Mouse (Mus musculus) limb, embryonic 10.5 days (tissue): ENCODE measurements at regions not wholly inside any gene's neighbourhood (a gene's known extent, or its start where the extent isn't known, plus 50 kb on each side); places are given as distances from the start of the nearest gene placed in this dataset.

Experiments
- DNase-seq: peaks from one replicate; pipeline ENCODE4 v3.0.0-alpha.2; 2017; ENCODE audit warnings: low spot score
- H3K27ac ChIP-seq: fragments of 300-500 bp; sonication (generic); 2 replicates; pipeline ENCODE4 v1.5.1; 2016; ENCODE audit warnings: mild to moderate bottlenecking
- H3K27me3 ChIP-seq: fragments of 300-500 bp; sonication (generic); 2 replicates; pipeline ENCODE4 v1.6.1; 2016; ENCODE audit warnings: low read depth, mild to moderate bottlenecking; ENCODE audit not compliant: poor library complexity, severe bottlenecking
- H3K36me3 ChIP-seq: fragments of 300-500 bp; sonication (generic); 2 replicates; pipeline ENCODE4 v1.6.1; 2016; ENCODE audit warnings: mild to moderate bottlenecking, moderate library complexity
- H3K4me1 ChIP-seq: fragments of 300-500 bp; sonication (generic); 2 replicates; pipeline ENCODE4 v1.6.1; 2016
- H3K4me3 ChIP-seq: fragments of 300-500 bp; sonication (generic); 2 replicates; pipeline ENCODE4 v1.5.1; 2016; ENCODE audit warnings: mild to moderate bottlenecking, moderate library complexity
- H3K9me3 ChIP-seq: fragments of 300-500 bp; sonication (generic); replicated peaks from 2 replicates; pipeline ENCODE4 v1.6.1; 2016; ENCODE audit warnings: mild to moderate bottlenecking
- WGBS: fragments of 180-500 bp; shearing (Covaris S2); methylation state at CpG from one replicate; pipeline ENCODE4 v1.1.7; 2016; 5-methylcytosine and 5-hydroxymethylcytosine counted together

DNA sequence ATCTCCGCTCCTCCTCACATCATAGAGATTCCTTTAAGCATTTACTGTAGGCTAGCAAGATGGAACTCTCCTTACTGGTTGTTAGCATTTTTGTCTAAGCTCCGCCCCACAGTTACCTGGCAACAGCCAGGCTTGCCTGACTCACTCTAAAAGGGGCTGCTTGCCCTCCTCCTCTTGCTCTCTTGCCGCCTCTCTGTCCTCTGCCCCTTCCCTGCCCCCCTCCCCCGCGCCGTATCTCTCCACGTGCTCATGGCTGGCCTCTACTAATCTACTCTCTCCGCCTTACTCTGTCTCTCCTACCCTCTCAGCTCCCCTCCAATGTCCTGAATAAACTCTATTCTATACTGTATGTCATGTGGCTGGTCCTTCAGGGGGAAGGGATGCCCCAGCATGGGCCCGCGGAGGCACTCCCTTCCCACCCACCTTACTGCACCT lies 59.9 kb upstream of the Zfp644 start:
- Histone ChIP-seq H3K4me1 (peaks cover 19% of the 10 kb centered on the region), H3K27ac (peak overlapping the region; percentile 59; the same call in 1 of the 2 replicates), H3K9me3 (no peaks in the 10 kb centered on the region), H3K36me3 (no peaks in the 10 kb centered on the region), H3K4me3 (peak overlapping the region; percentile 46), H3K27me3 (peaks cover 37% of the 10 kb centered on the region)
- WGBS, result 4% methylated on average over 10 of the region's 10 CpGs
- peak; percentile 62 for DNase-seq

DNA sequence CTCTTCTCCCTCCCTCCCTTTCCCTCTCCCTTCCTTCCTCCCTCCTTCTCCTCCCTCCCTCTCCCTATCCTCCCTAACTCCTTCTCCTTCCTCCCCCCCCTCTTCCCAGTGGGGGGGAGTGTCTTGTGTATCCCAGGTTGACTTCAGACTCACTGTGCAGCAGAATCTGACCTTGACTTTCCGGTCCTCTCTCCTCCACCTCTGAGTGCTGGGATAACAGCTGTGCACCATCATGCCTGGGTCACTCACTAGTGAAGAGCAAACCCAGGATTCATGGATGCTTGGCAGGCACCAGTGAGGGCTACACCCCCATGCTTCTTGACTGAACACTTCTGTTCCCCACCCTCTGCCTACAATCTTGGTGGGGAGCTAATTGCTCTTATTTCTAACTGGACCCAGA lies 56.2 kb upstream of the Zfp644 start:
- Histone ChIP-seq H3K36me3 (no peaks in the 10 kb centered on the region), H3K4me3 (no peak overlapping the region), H3K27ac (no peak overlapping the region), H3K27me3 (peaks cover 24% of the 10 kb centered on the region), H3K9me3 (no peaks in the 10 kb centered on the region), H3K4me1 (peaks cover 19% of the 10 kb centered on the region)
- 73% methylated on average over 1 of the region's 1 CpGs for WGBS
- no peak for DNase-seq

DNA sequence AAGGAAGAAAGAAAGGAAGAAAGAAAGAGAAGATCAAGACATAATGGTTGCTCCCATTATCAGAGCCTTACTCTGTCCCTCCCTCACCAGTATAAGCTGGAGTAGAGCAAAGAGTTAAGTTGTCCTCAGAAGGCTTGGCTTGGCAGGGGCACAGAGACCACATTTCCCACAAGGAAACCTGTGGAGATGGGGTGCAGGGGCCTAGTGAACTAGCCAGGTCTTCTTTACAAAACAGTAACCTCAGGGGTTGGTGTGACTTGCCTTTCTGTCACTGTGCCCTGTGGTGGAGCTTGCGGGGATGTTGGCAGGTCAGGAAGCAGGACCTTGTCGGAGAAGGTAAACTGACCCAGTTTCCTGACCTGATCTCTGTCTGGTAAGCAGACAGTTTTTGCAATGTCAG lies 53.1 kb upstream of the Zfp644 start:
- Histone ChIP-seq H3K4me3 (no peak overlapping the region), H3K4me1 (no peaks in the 10 kb centered on the region), H3K27ac (no peak overlapping the region), H3K27me3 (no peaks in the 10 kb centered on the region), H3K36me3 (no peaks in the 10 kb centered on the region), H3K9me3 (no peaks in the 10 kb centered on the region)
- WGBS, result 87% methylated on average over 2 of the region's 2 CpGs
- DNase-seq, result no peak

DNA sequence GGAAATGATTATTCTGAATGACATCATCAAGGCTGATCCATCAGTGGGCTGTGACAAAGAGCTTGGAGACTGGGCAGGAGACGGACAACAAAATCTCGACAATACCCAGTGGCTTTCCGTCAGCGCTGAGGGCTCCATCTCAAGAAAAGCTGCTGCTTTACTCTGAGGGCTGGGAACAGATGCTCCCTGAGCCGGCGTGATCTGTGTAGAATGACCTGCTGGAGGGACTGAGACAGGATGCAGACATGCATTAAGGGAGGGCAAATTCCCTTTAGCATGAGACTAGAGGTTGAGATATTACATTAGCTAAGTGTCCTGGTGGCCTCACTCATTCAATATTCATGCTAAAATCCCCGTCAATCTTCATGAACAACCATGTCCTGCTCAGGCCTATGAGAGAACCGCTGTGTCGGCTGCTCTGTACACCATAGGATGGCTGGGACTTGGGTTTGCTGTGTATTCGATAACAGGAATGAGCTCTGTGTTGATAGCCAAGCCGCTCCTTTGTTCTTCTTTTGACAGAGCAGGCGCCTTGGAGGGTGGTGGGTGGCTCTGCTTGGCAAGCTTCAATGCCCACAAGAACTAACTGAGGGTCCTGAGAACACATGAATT lies 51.5 kb upstream of the Zfp644 start:
- Histone ChIP-seq H3K36me3 (no peaks in the 10 kb centered on the region), H3K9me3 (no peaks in the 10 kb centered on the region), H3K4me1 (no peaks in the 10 kb centered on the region), H3K27me3 (no peaks in the 10 kb centered on the region), H3K27ac (no peak overlapping the region), H3K4me3 (no peak overlapping the region)
- no peak for DNase-seq
- WGBS, result 78% methylated on average over 12 of the region's 12 CpGs
